Mouse (Mus musculus) MEL (cell line): ENCODE data around the gene Ripk3.

Experiments used
- BHLHE40 ChIP-seq: IDR thresholded peaks from 2 replicates; pipeline ENCODE4 v1.6.1; 2012; ENCODE audit warnings: low read depth, mild to moderate bottlenecking, inconsistent platforms, low read length, improper control_type of control experiment, borderline replicate concordance
- CTCF ChIP-seq, 3 experiments: IDR thresholded peaks in 2 of 3; conservative IDR thresholded peaks in 1 of 3; 2 replicates each; pipeline ENCODE4 v1.5.1; 2011 to 2012; ENCODE audit warnings: low read length in 3 of 3, low read depth in 2 of 3, mild to moderate bottlenecking in 2 of 3, improper control_type of control experiment in 1 of 3, inconsistent platforms in 1 of 3, mixed read lengths in 1 of 3, moderate library complexity in 1 of 3; ENCODE audit not compliant: control insufficient read depth in 1 of 3, insufficient read depth in 1 of 3, poor library complexity in 1 of 3, severe bottlenecking in 1 of 3
- EP300 ChIP-seq, 2 experiments: IDR thresholded peaks; 2 replicates each; pipeline ENCODE4 v1.6.1; 2011; ENCODE audit warnings: improper control_type of control experiment in 2 of 2, low read length in 2 of 2, low read depth in 1 of 2, mild to moderate bottlenecking in 1 of 2
- GABPA ChIP-seq: IDR thresholded peaks from 2 replicates; pipeline ENCODE4 v1.6.1; 2012; ENCODE audit warnings: low read depth, mild to moderate bottlenecking, inconsistent platforms, low read length, improper control_type of control experiment, moderate library complexity
- GATA1 ChIP-seq: IDR thresholded peaks from 2 replicates; pipeline ENCODE4 v1.6.1; 2011; ENCODE audit warnings: low read depth, low read length, improper control_type of control experiment
- MAX ChIP-seq: IDR thresholded peaks from 2 replicates; pipeline ENCODE4 v1.6.1; 2011; ENCODE audit warnings: low read length, improper control_type of control experiment
- POLR2A ChIP-seq, 2 experiments: IDR thresholded peaks; 2 replicates each; pipeline ENCODE4 v1.6.1; 2011 to 2012; ENCODE audit warnings: low read length in 2 of 2, mild to moderate bottlenecking in 2 of 2, control low read depth in 1 of 2, improper control_type of control experiment in 1 of 2, low read depth in 1 of 2, moderate library complexity in 1 of 2; ENCODE audit not compliant: control insufficient read depth in 1 of 2, insufficient read depth in 1 of 2, poor library complexity in 1 of 2
- POLR2AphosphoS2 ChIP-seq: IDR thresholded peaks from 2 replicates; pipeline ENCODE4 v1.6.1; 2011; ENCODE audit warnings: low read length, improper control_type of control experiment
- POLR2AphosphoS5 ChIP-seq: IDR thresholded peaks from 2 replicates; pipeline ENCODE4 v1.6.1; 2012; ENCODE audit warnings: low read depth, borderline replicate concordance, mild to moderate bottlenecking, inconsistent platforms, low read length, moderate library complexity, mixed read lengths
- ZMIZ1 ChIP-seq: IDR thresholded peaks from 2 replicates; pipeline ENCODE4 v1.6.1; 2012; ENCODE audit warnings: low read depth, mild to moderate bottlenecking, inconsistent platforms, low read length, improper control_type of control experiment, moderate library complexity
- ZNF384 ChIP-seq: IDR thresholded peaks from 2 replicates; pipeline ENCODE4 v1.6.1; 2012; ENCODE audit warnings: low read depth, mild to moderate bottlenecking, inconsistent platforms, low read length, improper control_type of control experiment

DNA sequence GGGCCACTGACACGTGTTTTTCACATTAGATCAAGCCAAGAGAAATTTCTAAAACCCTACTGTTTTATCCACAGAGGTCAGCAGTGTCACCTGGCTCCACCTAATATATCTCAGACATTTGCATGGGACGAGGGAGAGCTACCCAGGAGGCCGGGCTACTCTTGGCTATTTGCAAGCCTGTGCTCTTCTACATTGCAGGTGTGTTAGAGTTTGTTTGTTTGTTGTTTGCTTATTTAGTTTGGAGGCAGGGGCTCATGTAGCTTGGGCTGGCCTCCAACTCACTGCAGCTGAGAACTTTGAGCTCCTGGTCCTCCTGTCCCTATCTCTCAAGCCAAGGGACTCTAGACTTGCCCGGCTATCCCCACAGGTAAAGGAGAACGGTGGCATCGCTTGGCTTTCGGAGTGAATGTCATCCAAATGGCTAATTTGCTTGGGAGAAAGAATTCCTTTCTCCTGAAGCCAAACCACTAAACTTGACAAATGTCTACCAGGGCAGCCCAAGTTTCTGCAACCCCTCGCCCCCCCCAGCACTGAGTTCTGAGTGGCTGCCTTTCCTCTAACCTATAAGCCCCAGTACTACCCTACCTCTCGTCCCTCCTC is 6.2 kb downstream of the Ripk3 start:
- TF ChIP-seq BHLHE40 (no peak), MAX (no peak), CTCF (IDR thresholded peaks at IDR 0.05 in 2 of 3, conservative IDR thresholded peaks at IDR 0.05 in 1 of 3; ENCODE audit: control insufficient read depth in 1 of 3, insufficient read depth in 1 of 3, low read depth in 2 of 3, low read length in 3 of 3, poor library complexity in 1 of 3, severe bottlenecking in 1 of 3) (no peak), POLR2A (IDR thresholded peaks at IDR 0.05; ENCODE audit: control insufficient read depth in 1 of 2, insufficient read depth in 1 of 2, low read depth in 1 of 2, low read length in 2 of 2, poor library complexity in 1 of 2) (no peak), ZMIZ1 (no peak), EP300 (IDR thresholded peaks at IDR 0.05; ENCODE audit: low read depth in 1 of 2, low read length in 2 of 2) (no peak), POLR2AphosphoS2 (no peak), ZNF384 (no peak), GABPA (no peak), POLR2AphosphoS5 (no peak), GATA1 (no peak)
